Mouse (Mus musculus): ENCODE measurements around the gene Nsg1. TPM values are rescaled to one million over a fixed set of nuclear protein-coding genes. Genes with fewer than 3 reads are reported as not detected.

Gene Nsg1
- total RNA-seq, 2 experiments from 2014 or later = 3.2 TPM

DNA sequence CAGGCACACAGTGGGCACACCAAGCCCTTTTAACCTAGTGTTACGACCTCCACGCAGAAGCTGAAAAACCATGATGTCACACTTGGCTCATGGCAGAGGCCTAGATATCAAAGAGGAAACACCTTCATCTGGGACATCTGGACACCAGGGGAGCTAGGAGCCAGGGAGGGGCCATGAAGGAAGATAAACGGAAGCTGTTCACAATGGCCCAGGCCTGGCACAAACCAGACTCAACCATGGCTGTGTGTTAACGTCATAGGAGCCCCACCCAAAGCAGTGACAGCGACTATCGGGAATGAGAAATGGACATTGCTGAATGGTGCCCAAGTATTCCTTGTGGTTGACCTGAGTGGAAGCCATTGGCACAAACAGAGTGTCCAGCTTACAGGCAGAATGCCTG lies 13.2 kb downstream of the Nsg1 start:
- DNase-seq = no peak

DNA sequence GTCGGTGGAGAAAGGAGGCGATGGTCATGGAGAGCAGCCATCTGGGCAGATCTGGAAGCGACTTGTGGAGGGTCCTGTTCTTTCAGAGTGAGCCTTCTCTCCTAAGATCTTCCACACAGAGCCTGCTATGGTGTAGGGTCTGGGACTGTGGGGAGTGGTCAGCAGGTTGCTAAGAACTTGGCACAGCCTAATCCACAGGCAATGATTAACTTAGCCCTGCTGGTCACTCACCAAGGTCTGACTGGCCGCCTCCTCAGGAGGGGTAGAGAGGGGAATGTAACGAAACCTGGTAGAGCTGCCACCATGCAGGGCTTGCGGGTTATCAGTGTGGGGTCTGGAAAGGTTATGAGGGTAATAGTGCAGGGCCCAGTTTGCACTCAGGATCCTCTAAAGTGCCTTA lies 18.8 kb downstream of the Nsg1 start:
- no peak for DNase-seq

DNA sequence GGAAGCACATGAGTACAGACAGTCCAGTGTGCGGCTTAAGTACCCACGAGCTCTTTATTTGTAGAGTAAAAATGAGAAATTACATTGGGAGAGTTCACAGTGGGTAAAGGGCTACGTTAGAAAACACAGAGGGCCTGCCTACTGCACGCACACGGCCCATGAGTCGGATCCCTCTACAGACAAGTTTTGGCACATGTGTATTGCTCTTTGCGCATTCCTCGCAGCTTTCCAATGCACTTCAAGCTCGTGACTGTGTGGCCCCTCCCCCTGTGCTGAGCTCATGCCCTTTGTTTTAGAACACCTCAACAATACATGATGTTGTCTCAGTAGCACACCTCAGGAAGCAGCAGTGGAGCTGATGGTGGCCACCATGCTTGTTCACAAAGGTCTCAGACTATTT lies 22.5 kb downstream of the Nsg1 start:
- no peak for DNase-seq

DNA sequence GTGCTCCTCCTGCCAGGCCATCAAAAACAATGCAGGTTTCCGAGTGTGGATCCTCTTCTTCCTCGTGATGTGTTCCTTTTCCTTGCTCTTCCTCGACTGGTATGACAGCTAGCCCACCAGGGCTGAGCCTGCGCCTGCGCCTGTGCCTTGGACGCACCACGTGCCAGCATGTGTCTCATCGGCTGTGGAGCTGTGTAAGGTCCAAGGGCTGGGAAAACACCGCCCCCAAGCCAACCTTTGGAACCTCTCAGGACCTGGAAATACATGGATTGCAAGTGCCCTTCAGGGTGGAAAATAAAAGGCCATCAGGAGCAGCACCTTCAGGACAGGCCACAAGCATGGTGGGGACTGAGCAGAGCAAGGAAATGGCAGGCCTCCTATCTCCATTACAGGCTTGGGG lies 23.5 kb downstream of the Nsg1 start:
- no peak for DNase-seq

DNA sequence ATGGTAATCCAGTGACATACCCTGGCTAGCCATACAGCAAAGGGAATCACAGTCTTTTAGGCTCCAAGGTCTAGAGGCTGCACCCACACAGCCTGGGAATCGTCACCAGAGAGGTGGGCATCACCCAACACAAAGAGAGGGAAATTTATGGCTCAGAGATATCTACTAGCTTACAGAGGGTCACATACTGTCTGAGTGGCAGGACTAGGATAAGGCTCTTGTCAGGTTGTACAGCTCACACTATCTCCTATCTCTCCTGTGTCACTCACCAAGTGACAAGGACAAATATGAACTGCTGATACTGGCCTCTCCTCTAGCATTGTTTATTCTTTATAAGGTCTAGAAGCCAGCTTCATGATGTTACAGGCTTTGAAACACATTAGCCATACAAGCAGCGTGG lies 30.4 kb downstream of the Nsg1 start:
- no peak for DNase-seq

GRCm38 (mm10) chr5:38126519-38127306 lies 33.0 kb downstream of the Nsg1 start:
- DNase-seq = no peak

DNA sequence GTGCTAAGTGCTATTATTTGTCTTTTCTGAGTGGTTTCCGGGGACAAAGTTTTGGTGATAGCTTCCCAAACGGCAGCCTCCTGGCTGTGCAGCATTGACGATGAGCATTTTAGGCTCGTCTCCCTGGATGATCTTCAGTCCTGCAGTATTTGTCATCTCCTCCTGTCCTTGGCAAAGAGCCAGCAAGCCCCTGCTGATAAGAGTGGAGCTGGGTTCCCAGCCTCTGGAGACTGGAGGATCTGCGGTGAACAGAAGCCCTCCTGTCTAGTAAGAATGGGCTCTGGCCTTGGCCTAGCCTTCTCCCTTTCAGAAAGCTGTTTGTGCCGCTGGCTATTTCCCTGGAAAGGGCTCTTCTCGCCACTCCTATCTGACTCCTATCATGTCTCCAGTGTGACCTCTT lies 38.0 kb downstream of the Nsg1 start:
- no peak for DNase-seq

- DNase-seq = no peak
Measured at GRCm38 (mm10) chr5:38119268-38119667, 40.4 kb downstream of the Nsg1 start.

DNA sequence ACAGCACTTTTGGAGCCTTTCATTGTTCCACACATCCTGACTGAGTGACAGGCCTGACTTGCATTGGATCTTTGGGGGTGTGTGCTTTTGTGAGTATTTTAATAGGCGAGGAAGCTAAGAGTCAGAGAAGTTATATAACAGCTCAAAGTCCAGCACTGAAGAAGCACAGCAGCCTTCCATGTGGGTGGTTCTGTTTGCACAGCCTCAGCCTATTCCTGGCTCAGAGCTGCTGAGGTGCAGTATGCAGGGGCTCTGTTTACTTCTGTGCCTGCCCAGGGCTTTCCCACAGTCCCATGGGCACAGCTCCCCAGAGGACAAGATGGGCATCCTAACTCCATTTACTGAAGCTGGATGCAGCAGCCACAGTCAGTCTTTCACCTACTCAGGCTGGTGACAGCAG lies 42.7 kb downstream of the Nsg1 start:
- no peak for DNase-seq

DNA sequence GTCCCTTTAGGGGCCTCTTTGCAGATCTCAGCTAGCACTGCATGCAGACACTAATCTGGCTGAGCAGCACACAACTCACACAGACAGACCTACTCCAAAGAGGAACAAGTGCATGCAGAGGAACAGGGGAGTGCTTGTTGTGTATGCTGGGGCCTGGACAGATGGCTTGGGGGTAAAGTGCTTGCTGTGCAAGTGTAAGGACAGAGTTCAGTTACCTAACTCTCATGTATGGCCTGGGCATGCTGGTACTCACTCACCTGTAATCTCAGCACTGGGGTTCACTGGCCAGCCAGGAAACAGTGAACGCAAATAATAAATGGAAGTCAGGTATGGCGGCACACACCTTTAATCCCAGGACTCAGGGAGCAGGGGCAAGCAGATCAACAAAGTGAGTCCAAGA lies 45.2 kb downstream of the Nsg1 start:
- DNase-seq = no peak

DNA sequence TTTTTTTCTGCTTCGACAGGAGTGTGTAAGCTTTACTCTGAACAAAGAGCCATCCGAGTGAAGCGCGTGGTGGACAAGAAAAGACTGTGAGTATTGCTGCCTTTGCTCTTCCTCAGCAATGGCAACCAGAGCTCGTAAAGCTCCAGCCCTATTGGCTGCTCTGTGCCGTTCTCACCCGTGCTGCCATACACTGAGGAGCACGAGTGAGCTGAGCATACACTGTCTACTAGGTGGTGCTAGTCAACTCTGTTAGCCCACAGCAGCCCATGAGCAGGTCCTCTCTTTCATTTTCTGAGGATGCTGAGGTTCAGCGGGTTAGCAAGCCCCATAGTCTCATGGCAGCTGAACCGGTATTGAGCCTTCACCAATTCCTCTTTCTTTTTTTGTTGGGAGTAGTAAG lies 52.9 kb downstream of the Nsg1 start:
- DNase-seq = no peak

- DNase-seq = no peak
Measured at GRCm38 (mm10) chr5:38106080-38106697, 53.5 kb downstream of the Nsg1 start.

GRCm38 (mm10) chr5:38102945-38103344 lies 56.8 kb downstream of the Nsg1 start:
- DNase-seq = no peak

DNA sequence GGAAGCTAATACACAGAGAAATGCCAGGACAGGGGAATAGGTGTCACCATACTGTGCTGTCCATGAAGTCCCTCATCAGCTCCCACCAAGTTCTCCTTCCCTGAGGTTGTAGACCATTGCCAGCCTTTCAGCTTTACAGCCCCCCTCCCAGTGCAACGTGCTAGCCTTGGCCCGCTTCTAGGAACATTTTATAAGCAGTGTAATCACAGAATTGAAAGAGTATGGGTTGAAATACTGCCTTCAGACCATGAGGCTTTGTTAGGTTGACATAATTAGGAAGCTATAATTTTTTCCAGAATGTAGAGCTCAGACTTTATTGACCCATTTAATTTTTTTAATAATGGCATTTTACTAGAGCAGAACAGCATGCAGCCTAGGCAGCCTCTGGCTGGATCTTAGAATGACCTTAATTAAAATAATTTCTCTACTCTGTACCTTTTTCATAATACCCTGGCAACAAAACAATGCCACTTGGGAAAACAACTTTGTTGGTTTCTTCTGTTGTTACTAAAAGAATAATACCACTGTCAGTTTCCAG lies 60.5 kb downstream of the Nsg1 start:
- no peak for DNase-seq

DNA sequence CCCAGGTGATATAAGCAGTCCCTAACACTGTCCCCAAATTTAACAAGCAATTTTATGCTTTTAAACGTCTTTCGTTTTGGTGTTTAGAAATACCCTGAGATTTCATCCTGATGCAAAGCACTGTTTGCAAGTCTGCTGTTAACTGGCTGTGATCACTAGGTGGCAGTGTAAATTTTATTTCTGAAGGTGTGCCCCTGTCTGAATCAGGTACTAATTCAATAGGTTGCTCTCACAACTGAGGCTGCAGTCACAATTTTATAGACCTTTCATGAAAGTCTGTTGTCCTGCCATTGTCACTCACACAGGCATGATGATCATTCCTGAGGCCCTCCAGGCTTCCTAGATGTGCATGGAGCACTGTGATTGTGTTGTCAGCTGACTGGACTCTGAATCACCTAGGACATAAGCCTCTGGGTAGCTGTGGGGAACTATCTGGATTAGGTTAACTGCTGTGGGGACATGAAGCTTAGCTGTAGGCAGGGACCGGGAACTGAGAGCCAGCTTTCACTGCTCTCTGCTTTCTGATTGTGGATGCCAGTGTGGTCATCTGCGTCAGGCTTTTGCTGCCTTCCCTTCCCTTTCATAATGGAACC lies 62.1 kb downstream of the Nsg1 start:
- DNase-seq = no peak

DNA sequence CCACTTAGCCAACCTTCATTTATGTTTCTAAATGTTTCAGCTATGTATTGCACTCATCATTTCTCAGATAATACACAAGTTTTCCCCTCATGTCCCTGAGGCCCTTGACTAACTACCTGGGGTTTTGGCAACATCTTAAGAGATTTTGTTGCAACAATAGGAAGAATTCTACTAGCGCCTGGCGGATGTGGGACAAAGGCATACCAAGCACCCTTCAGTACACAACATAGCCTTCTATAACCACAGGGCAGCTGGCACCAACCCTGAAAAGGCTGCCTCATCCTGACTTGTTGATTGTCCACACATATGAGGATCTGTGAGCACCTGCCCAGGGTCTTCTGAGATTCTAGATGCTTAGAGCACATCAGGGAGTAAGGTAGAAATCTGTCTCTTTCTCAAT lies 65.4 kb downstream of the Nsg1 start:
- DNase-seq = no peak

- no peak for DNase-seq
Measured at GRCm38 (mm10) chr5:38091966-38092304, 67.8 kb downstream of the Nsg1 start.

- no peak for DNase-seq
Measured at GRCm38 (mm10) chr5:38091046-38091965, 68.4 kb downstream of the Nsg1 start.

GRCm38 (mm10) chr5:38090581-38090980 lies 69.1 kb downstream of the Nsg1 start:
- DNase-seq = no peak

GRCm38 (mm10) chr5:38090111-38090510 lies 69.6 kb downstream of the Nsg1 start:
- no peak for DNase-seq
